Mouse (Mus musculus) liver, embryonic 16.5 days (tissue): ENCODE results near the gene Acsl4. TPM values are rescaled to one million over a fixed set of nuclear protein-coding genes. Genes with fewer than 3 reads are reported as not detected.

Source experiments
- ATAC-seq: fragments of 200-750 bp; cut with Nextera tagmentation; 2 replicates; pipeline ENCODE4 v1.8.0; 2017; ENCODE audit warnings: low read depth, mild to moderate bottlenecking, moderate number of reproducible peaks, moderate library complexity
- H3K27ac ChIP-seq: fragments of 300-500 bp; sonication (generic); 2 replicates; pipeline ENCODE4 v1.5.1; 2014; ENCODE audit warnings: mild to moderate bottlenecking, low read length
- H3K27me3 ChIP-seq: fragments of 300-500 bp; sonication (generic); 2 replicates; pipeline ENCODE4 v1.6.1; 2014; ENCODE audit warnings: low read depth, low read length, mixed read lengths; ENCODE audit not compliant: control insufficient read depth, insufficient read depth
- H3K36me3 ChIP-seq: fragments of 300-500 bp; sonication (generic); 2 replicates; pipeline ENCODE4 v1.6.1; 2014; ENCODE audit warnings: mild to moderate bottlenecking; ENCODE audit not compliant: control insufficient read depth, insufficient read depth
- H3K4me1 ChIP-seq: fragments of 300-500 bp; sonication (generic); 2 replicates; pipeline ENCODE4 v1.6.1; 2014; ENCODE audit warnings: low read depth, low read length, mixed read lengths; ENCODE audit not compliant: control insufficient read depth
- H3K4me2 ChIP-seq: fragments of 300-500 bp; sonication (generic); 2 replicates; pipeline ENCODE4 v1.6.1; 2014; ENCODE audit warnings: low read depth, low read length, mixed read lengths
- H3K4me3 ChIP-seq: fragments of 300-500 bp; sonication (generic); 2 replicates; pipeline ENCODE4 v1.5.1; 2014; ENCODE audit warnings: low read depth, mild to moderate bottlenecking, low read length
- H3K9ac ChIP-seq: fragments of 300-500 bp; sonication (generic); 2 replicates; pipeline ENCODE4 v1.6.1; 2014; ENCODE audit warnings: low read depth, low read length
- H3K9me3 ChIP-seq: fragments of 300-500 bp; sonication (generic); replicated peaks from 2 replicates; pipeline ENCODE4 v1.6.1; 2016; ENCODE audit warnings: low read length; ENCODE audit not compliant: control insufficient read depth
- WGBS: fragments of 180-500 bp; shearing (Covaris S2); extraction: QIAGEN DNeasy Blood & Tissue Kit; methylation state at CpG from one replicate; pipeline ENCODE4 v1.1.7; 2014; ENCODE audit not compliant: insufficient replicate concordance; 5-methylcytosine and 5-hydroxymethylcytosine counted together
- polyA plus RNA-seq: library from polyadenylated mRNA; unstranded; fragments of >200 nt; fragmentation: Nextera tagmentation; extraction: Ambion mirVana; gene quantifications from 2 replicates; pipeline ENCODE4 v1.2.1, GENCODE M21; 2015

Gene Acsl4
- polyA plus RNA-seq, 1 experiment from 2014 or later: 13.5 TPM

GRCm38 (mm10) chrX:142398621-142399020, 8.3 kb upstream of the Acsl4 start:
- Histone ChIP-seq H3K9ac (no peak overlapping the region), H3K4me3 (no peak overlapping the region), H3K36me3 (no peaks in the 10 kb centered on the region), H3K4me2 (no peak overlapping the region), H3K4me1 (no peaks in the 10 kb centered on the region), H3K27ac (no peak overlapping the region), H3K27me3 (no peaks in the 10 kb centered on the region), H3K9me3 (no peaks in the 10 kb centered on the region)
- 36% methylated on average over 2 of the region's 2 CpGs for WGBS
- no peak for ATAC-seq

GRCm38 (mm10) chrX:142390909-142391265, 552 bp upstream of the Acsl4 start:
- no peaks in the 10 kb centered on the region for H3K9me3 ChIP-seq
- peaks cover 2% of the 10 kb centered on the region for H3K4me1 ChIP-seq
- peaks cover 4% of the 10 kb centered on the region; the same call in 1 of the 2 replicates for H3K27me3 ChIP-seq
- peak overlapping the region; percentile 70 for H3K4me2 ChIP-seq
- H3K36me3 ChIP-seq: no peaks in the 10 kb centered on the region
- H3K9ac ChIP-seq: peak overlapping the region; percentile 78
- peak overlapping the region; percentile 69 for H3K4me3 ChIP-seq
- no peak for ATAC-seq
- peak overlapping the region; percentile 86 for H3K27ac ChIP-seq
- 21% methylated on average over 7 of the region's 7 CpGs for WGBS

GRCm38 (mm10) chrX:142389581-142390159, 665 bp downstream of the Acsl4 start:
- Histone ChIP-seq H3K4me3 (peak overlapping the region; percentile 69), H3K27me3 (peaks cover 4% of the 10 kb centered on the region; the same call in 1 of the 2 replicates), H3K9ac (peak overlapping the region; percentile 84), H3K36me3 (no peaks in the 10 kb centered on the region), H3K9me3 (no peaks in the 10 kb centered on the region), H3K27ac (peak overlapping the region; percentile 82), H3K4me1 (peaks cover 4% of the 10 kb centered on the region), H3K4me2 (peak overlapping the region; percentile 70)
- 0 out of 2 replicates have a peak, but pooled peaks have one; percentile 2 for ATAC-seq
- WGBS: 17% methylated on average over 22 of the region's 22 CpGs

GRCm38 (mm10) chrX:142388141-142388540, 2.2 kb downstream of the Acsl4 start:
- H3K27me3 ChIP-seq: peaks cover 4% of the 10 kb centered on the region; the same call in 1 of the 2 replicates
- 60% methylated on average over 6 of the region's 6 CpGs for WGBS
- H3K4me3 ChIP-seq: no peak overlapping the region
- H3K9me3 ChIP-seq: no peaks in the 10 kb centered on the region
- H3K36me3 ChIP-seq: no peaks in the 10 kb centered on the region
- H3K27ac ChIP-seq: no peak overlapping the region
- no peak for ATAC-seq
- H3K4me1 ChIP-seq: peaks cover 4% of the 10 kb centered on the region
- 0 out of 2 replicates have a peak overlapping the region, but pooled peaks have one; percentile 17 for H3K4me2 ChIP-seq
- no peak overlapping the region for H3K9ac ChIP-seq

GRCm38 (mm10) chrX:142387634-142388033, 2.7 kb downstream of the Acsl4 start:
- peaks cover 4% of the 10 kb centered on the region; the same call in 1 of the 2 replicates for H3K27me3 ChIP-seq
- no peak overlapping the region for H3K9ac ChIP-seq
- H3K27ac ChIP-seq: no peak overlapping the region
- H3K4me1 ChIP-seq: peaks cover 4% of the 10 kb centered on the region
- no peak overlapping the region for H3K4me3 ChIP-seq
- H3K9me3 ChIP-seq: no peaks in the 10 kb centered on the region
- WGBS: 52% methylated on average over 1 of the region's 1 CpGs
- no peak overlapping the region for H3K4me2 ChIP-seq
- H3K36me3 ChIP-seq: no peaks in the 10 kb centered on the region
- ATAC-seq: no peak

GRCm38 (mm10) chrX:142384918-142385317, 5.4 kb downstream of the Acsl4 start:
- Histone ChIP-seq H3K27me3 (no peaks in the 10 kb centered on the region), H3K9me3 (no peaks in the 10 kb centered on the region), H3K4me3 (no peak overlapping the region), H3K4me1 (peaks cover 4% of the 10 kb centered on the region), H3K27ac (0 out of 2 replicates have a peak overlapping the region, but pooled peaks have one; percentile 45), H3K9ac (no peak overlapping the region), H3K36me3 (no peaks in the 10 kb centered on the region), H3K4me2 (peak overlapping the region; percentile 40; the same call in 1 of the 2 replicates)
- ATAC-seq: peak; percentile 96
- WGBS: 31% methylated on average over 3 of the region's 3 CpGs

- H3K4me1 ChIP-seq: no peaks in the 10 kb centered on the region; the same call in none of the 2 replicates
- 48% methylated on average over 6 of the region's 6 CpGs for WGBS
- no peak for ATAC-seq
Measured at GRCm38 (mm10) chrX:142379894-142380293, 10.4 kb downstream of the Acsl4 start.

GRCm38 (mm10) chrX:142378048-142378447, 12.3 kb downstream of the Acsl4 start:
- no peak overlapping the region for H3K4me2 ChIP-seq
- no peaks in the 10 kb centered on the region; the same call in none of the 2 replicates for H3K4me1 ChIP-seq
- no peak for ATAC-seq
- no peak overlapping the region for H3K4me3 ChIP-seq
- no peaks in the 10 kb centered on the region for H3K36me3 ChIP-seq
- no peaks in the 10 kb centered on the region for H3K27me3 ChIP-seq
- H3K27ac ChIP-seq: no peak overlapping the region
- H3K9me3 ChIP-seq: no peaks in the 10 kb centered on the region
- H3K9ac ChIP-seq: no peak overlapping the region
- WGBS: 77% methylated on average over 6 of the region's 6 CpGs

More at GRCm38 (mm10) chrX:142379894-142380293, 10.4 kb downstream of the Acsl4 start:
- H3K4me2 ChIP-seq: no peak overlapping the region
- no peak overlapping the region for H3K27ac ChIP-seq
- no peak overlapping the region for H3K9ac ChIP-seq
- H3K9me3 ChIP-seq: no peaks in the 10 kb centered on the region
- H3K4me3 ChIP-seq: no peak overlapping the region
- H3K27me3 ChIP-seq: no peaks in the 10 kb centered on the region
- H3K36me3 ChIP-seq: no peaks in the 10 kb centered on the region

- H3K9ac ChIP-seq: no peak overlapping the region
- H3K4me1 ChIP-seq: no peaks in the 10 kb centered on the region; the same call in 1 of the 2 replicates
- H3K36me3 ChIP-seq: no peaks in the 10 kb centered on the region
- no peak overlapping the region for H3K27ac ChIP-seq
- H3K4me2 ChIP-seq: no peak overlapping the region
- no peak for ATAC-seq
- no peaks in the 10 kb centered on the region for H3K9me3 ChIP-seq
- no peak overlapping the region for H3K4me3 ChIP-seq
- no peaks in the 10 kb centered on the region for H3K27me3 ChIP-seq
- 46% methylated on average over 3 of the region's 3 CpGs for whole genome bisulfite sequencing
Measured at GRCm38 (mm10) chrX:142377358-142377757, 13.0 kb downstream of the Acsl4 start.
